Mouse (Mus musculus): Measurements from ENCODE around the gene Fam83g. TPM values are rescaled to one million over a fixed set of nuclear protein-coding genes. Genes with fewer than 3 reads are reported as not detected.

The Fam83g gene
- total and polyA plus RNA-seq, 2 experiments from 2014 or later: 0.16 to 0.60 TPM

DNA sequence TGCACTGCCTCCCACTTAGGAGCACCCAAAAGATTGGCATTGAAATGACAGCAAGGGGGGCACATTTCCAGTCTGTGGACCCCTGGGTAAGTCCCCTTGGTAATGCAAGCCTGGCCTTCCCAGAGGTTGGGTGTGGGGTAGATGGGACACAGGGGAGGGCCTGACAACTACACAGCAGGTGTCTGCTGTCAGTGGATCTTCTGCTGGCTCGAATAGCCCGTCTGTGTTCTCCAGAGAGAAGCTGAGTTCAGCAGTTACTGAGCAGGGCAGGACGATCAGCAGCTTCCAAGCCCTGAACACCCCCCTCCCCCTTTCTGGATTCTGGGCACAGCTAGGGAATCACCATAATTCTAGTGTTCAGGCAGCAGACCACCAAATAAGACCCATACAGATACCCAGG is 35.5 kb downstream of the Fam83g start:
- no peaks in the 10 kb centered on the region for H3K9me3 ChIP-seq (ENCODE audit: low read length)
- no peak overlapping the region for H3K4me2 ChIP-seq (ENCODE audit: low read depth, low read length, poor library complexity, severe bottlenecking)
- no peak for ATAC-seq (ENCODE audit: low FRiP score)
- no peaks in the 10 kb centered on the region for H3K4me1 ChIP-seq (ENCODE audit: insufficient read depth, low read length)
- no peak overlapping the region for H3K9ac ChIP-seq (replicated peaks; ENCODE audit: low read length, poor library complexity, severe bottlenecking)
- no peak overlapping the region for H3K27ac ChIP-seq (ENCODE audit: low read depth, low read length)
- no peak for TF ChIP-seq CTCF (IDR thresholded peaks at IDR 0.05)
- no peaks in the 10 kb centered on the region for H3K27me3 ChIP-seq (ENCODE audit: insufficient read depth, low read length)
- whole genome bisulfite sequencing: 38% methylated on average over 3 of the region's 3 CpGs
- no peaks in the 10 kb centered on the region for H3K36me3 ChIP-seq (ENCODE audit: insufficient read depth, low read length)
- DNase-seq (ENCODE audit: low spot score): no peak
- H3K4me3 ChIP-seq (ENCODE audit: low read depth, low read length): no peak overlapping the region

GRCm38 (mm10) chr11:61719826-61720225 is 35.9 kb downstream of the Fam83g start:
- Histone ChIP-seq H3K4me3 (ENCODE audit: low read depth, low read length) (no peak overlapping the region), H3K9me3 (ENCODE audit: low read length) (no peaks in the 10 kb centered on the region), H3K9ac (replicated peaks; ENCODE audit: low read length, poor library complexity, severe bottlenecking) (no peak overlapping the region), H3K36me3 (ENCODE audit: insufficient read depth, low read length) (no peaks in the 10 kb centered on the region), H3K27me3 (ENCODE audit: insufficient read depth, low read length) (no peaks in the 10 kb centered on the region), H3K4me1 (ENCODE audit: insufficient read depth, low read length) (no peaks in the 10 kb centered on the region), H3K27ac (ENCODE audit: low read depth, low read length) (no peak overlapping the region), H3K4me2 (ENCODE audit: low read depth, low read length, poor library complexity, severe bottlenecking) (no peak overlapping the region)
- WGBS: 68% methylated on average over 8 of the region's 8 CpGs
- TF ChIP-seq CTCF (IDR thresholded peaks at IDR 0.05): no peak
- DNase-seq (ENCODE audit: low spot score): no peak
- no peak for ATAC-seq (ENCODE audit: low FRiP score)

- no peak for TF ChIP-seq CTCF (IDR thresholded peaks at IDR 0.05)
- Histone ChIP-seq H3K4me3 (ENCODE audit: low read depth, low read length) (no peak within 1 kb of the TSS), H3K36me3 (ENCODE audit: insufficient read depth, low read length) (no peaks in the 10 kb centered on the region), H3K27me3 (ENCODE audit: insufficient read depth, low read length) (no peaks in the 10 kb centered on the region), H3K9ac (replicated peaks; ENCODE audit: low read length, poor library complexity, severe bottlenecking) (no peak within 1 kb of the TSS), H3K4me1 (ENCODE audit: insufficient read depth, low read length) (no peaks in the 10 kb centered on the region), H3K27ac (ENCODE audit: low read depth, low read length) (no peak within 1 kb of the TSS), H3K9me3 (ENCODE audit: low read length) (no peaks in the 10 kb centered on the region), H3K4me2 (ENCODE audit: low read depth, low read length, poor library complexity, severe bottlenecking) (no peak within 1 kb of the TSS)
- DNase-seq (ENCODE audit: low spot score) (no peak), ATAC-seq (ENCODE audit: low FRiP score) (no peak)
- WGBS: 81% methylated on average over 3 of the region's 3 CpGs
Measured at GRCm38 (mm10) chr11:61720636-61721035, 36.7 kb downstream of the Fam83g start, which contains the start of gene Slc5a10. Slc5a10 (minus strand) TSS chr11:61720826.

DNA sequence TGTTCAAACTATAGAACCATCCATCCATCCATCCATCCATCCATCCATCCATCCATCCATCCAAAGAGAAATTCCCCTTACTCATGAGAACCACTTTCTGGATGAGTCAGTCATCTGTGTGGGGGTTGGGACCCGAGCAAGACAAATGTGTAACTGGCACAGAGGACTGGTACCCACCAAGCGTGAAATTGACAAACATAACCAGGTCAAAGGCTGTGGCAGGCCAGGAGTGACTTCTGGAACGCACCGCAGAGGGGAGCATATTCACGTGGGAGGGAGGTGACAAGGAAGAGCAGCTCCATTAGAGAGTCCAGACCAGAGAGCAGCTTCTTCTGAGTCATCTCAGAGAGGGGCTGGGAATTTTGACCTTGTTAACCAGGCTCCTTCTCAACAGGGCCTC is 38.2 kb downstream of the Fam83g start:
- H3K9ac ChIP-seq (replicated peaks; ENCODE audit: low read length, poor library complexity, severe bottlenecking): no peak overlapping the region
- no peak overlapping the region for H3K27ac ChIP-seq (ENCODE audit: low read depth, low read length)
- H3K36me3 ChIP-seq (ENCODE audit: insufficient read depth, low read length): 0 out of 2 replicates have a peak, but pooled peaks cover 6% of the 10 kb centered on the region
- H3K4me3 ChIP-seq (ENCODE audit: low read depth, low read length): no peak overlapping the region
- H3K9me3 ChIP-seq (ENCODE audit: low read length): no peaks in the 10 kb centered on the region
- no peak overlapping the region for H3K4me2 ChIP-seq (ENCODE audit: low read depth, low read length, poor library complexity, severe bottlenecking)
- TF ChIP-seq CTCF (IDR thresholded peaks at IDR 0.05): no peak
- ATAC-seq (ENCODE audit: low FRiP score) (no peak), DNase-seq (ENCODE audit: low spot score) (no peak)
- WGBS: 72% methylated on average over 5 of the region's 5 CpGs
- no peaks in the 10 kb centered on the region for H3K4me1 ChIP-seq (ENCODE audit: insufficient read depth, low read length)
- H3K27me3 ChIP-seq (ENCODE audit: insufficient read depth, low read length): no peaks in the 10 kb centered on the region

- H3K27me3 ChIP-seq (ENCODE audit: insufficient read depth, low read length): no peaks in the 10 kb centered on the region
- no peak for TF ChIP-seq CTCF (IDR thresholded peaks at IDR 0.05)
- H3K4me2 ChIP-seq (ENCODE audit: low read depth, low read length, poor library complexity, severe bottlenecking): no peak overlapping the region
- no peak overlapping the region for H3K9ac ChIP-seq (replicated peaks; ENCODE audit: low read length, poor library complexity, severe bottlenecking)
- DNase-seq (ENCODE audit: low spot score) (no peak), ATAC-seq (ENCODE audit: low FRiP score) (no peak)
- no peak overlapping the region for H3K4me3 ChIP-seq (ENCODE audit: low read depth, low read length)
- H3K4me1 ChIP-seq (ENCODE audit: insufficient read depth, low read length): no peaks in the 10 kb centered on the region
- WGBS: 92% methylated on average over 2 of the region's 2 CpGs
- no peaks in the 10 kb centered on the region for H3K9me3 ChIP-seq (ENCODE audit: low read length)
- H3K36me3 ChIP-seq (ENCODE audit: insufficient read depth, low read length): peaks cover 34% of the 10 kb centered on the region
- H3K27ac ChIP-seq (ENCODE audit: low read depth, low read length): no peak overlapping the region
Measured at GRCm38 (mm10) chr11:61728037-61728436, 44.1 kb downstream of the Fam83g start.

- H3K27me3 ChIP-seq (ENCODE audit: insufficient read depth, low read length): no peaks in the 10 kb centered on the region
- no peak for ATAC-seq (ENCODE audit: low FRiP score)
- H3K4me3 ChIP-seq (ENCODE audit: low read depth, low read length): no peak overlapping the region
- no peak for DNase-seq (ENCODE audit: low spot score)
- H3K4me2 ChIP-seq (ENCODE audit: low read depth, low read length, poor library complexity, severe bottlenecking): no peak overlapping the region
- H3K4me1 ChIP-seq (ENCODE audit: insufficient read depth, low read length): no peaks in the 10 kb centered on the region
- H3K27ac ChIP-seq (ENCODE audit: low read depth, low read length): no peak overlapping the region
- H3K9ac ChIP-seq (replicated peaks; ENCODE audit: low read length, poor library complexity, severe bottlenecking): no peak overlapping the region
- no peak for TF ChIP-seq CTCF (IDR thresholded peaks at IDR 0.05)
- no peaks in the 10 kb centered on the region for H3K9me3 ChIP-seq (ENCODE audit: low read length)
- 95% methylated on average over 7 of the region's 7 CpGs for WGBS
- peaks cover 46% of the 10 kb centered on the region for H3K36me3 ChIP-seq (ENCODE audit: insufficient read depth, low read length)
Measured at GRCm38 (mm10) chr11:61732672-61733071, 48.8 kb downstream of the Fam83g start.

Data from midbrain, postnatal 0 days (tissue).